Mouse (Mus musculus): Measurements from ENCODE around the gene Veph1.

Veph1 gene

DNA sequence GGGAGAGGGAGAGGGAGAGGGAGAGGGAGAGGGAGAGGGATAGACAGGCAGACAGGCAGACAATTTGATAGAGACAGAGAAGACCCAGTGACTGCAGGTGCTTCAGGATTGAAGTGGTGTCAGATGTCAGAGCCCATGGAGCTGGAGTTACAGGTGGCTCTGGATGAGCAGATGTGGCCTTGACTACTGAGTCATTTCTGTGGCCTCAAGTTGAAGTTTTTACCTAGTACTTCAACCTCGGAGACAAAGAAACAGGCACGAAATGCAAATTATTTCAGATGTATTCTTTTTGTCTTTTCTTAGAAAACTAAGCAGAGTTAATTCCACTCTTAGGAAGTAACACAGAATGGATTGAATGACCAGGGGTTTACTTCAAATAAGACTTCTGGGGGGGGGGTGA lies 195.6 kb downstream of the Veph1 start:
- DNase-seq, result no peak

DNA sequence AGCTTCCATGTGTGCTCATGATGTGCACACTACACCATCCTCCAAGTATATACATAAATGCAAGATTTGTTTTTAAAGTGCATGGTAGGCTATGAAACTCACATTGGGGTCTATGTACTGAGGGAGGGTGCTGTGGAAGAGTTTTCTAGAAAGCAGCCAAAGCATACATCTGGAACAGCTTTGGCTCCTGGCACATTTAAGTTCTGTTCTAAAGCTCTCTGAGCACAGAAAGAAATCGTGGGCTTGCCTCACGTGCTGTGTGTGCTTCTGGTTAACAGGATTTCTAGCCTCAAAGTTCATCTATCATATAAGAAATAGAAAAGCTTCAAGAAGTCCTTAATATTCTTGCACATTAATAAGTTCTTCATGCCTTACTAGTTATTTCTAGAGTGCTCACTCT lies 204.9 kb downstream of the Veph1 start:
- no peak for DNase-seq

DNA sequence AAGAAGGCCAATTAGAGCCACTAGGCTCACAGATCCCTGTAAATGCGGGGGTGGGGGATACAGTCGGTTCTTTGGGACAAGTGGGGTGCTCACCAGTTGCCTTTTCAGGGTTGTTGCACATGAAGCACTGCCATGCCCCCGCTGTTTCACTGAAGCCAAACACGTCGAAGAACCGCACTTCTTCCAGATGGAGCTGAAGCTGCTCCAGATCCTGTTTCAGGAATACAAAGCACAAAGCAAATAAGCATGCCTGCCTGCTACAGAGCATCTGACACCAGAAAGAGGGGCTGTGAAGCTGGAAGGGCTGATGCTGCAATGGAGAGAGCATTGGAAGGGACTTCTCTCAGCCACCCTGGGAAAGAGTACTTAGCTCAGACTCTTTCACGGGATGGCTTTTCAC lies 209.0 kb downstream of the Veph1 start:
- DNase-seq, result no peak

DNA sequence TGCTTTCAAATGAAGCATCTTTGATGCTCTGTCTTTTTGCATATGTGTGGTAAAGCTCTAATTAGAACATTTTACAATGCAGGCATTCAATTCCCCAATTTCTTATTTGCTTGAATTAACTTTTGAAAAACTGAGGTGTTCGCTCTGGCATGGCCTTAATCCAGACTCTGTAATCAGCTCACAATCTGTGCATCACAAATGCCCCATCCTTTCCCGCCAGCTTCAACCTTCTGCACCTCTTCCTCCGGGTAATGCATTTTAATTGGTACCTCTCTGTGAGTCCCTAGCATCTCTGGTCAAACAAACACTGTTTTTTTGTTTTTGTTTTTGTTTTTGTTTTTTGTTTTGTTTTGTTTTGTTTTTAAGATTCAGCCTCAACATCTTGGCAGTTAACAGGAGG lies 212.8 kb downstream of the Veph1 start:
- DNase-seq, result no peak

DNA sequence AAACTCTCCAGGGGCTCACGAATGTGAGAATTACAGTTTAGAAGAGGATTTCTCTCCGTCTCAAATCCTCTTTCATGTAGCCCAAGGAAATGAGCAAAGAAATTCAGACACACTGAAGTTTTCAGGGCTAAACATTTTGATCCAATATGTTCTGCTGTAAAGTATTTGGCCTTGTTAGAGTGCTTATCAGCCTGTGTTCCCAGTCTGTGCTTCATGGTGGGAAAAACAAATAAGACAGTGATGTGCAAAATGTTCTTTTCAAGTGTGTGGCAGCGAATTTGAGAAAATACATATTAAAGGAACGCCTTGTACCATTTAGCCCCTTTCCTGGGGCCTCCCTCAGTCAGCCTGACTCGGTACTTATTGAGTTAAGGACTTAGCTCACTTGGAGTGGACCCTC lies 213.2 kb downstream of the Veph1 start:
- DNase-seq, result no peak

DNA sequence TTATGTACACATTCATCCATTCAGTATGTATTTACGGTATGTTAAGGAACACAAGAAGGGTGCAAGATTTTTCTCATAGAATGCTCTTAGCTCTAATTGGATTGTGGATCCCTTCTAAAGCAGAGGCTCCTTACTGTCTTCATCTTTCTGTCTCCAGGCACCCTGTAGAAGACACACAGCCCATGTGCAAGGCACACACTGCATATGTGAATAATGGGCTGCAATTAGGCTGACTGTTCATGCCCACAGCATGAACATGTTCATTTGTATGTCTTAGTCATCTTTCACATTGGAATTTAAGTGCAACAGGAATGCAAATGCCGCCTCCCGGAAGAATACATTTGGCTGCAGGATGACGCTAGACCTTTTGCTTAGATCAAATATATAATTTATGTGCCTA lies 213.7 kb downstream of the Veph1 start:
- DNase-seq, result no peak

DNA sequence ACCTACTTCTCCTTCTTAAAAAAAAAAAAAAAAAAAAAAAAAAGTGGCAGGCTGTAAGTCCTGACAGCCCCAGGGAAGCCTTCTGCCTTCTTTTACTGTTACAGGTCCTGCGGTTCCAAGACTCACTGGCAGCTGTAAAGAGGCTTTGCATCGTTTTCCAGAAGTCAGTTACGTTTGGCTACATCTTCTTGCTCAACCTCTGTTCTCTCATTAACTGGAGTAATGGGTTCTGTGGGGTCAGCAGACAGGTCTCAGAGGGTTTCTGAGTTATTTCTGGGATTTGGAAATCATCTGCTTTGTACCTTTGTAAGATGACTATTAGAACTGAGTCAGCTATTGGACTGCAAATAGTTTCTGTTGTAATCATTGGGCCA lies 215.3 kb downstream of the Veph1 start:
- DNase-seq, result no peak

DNA sequence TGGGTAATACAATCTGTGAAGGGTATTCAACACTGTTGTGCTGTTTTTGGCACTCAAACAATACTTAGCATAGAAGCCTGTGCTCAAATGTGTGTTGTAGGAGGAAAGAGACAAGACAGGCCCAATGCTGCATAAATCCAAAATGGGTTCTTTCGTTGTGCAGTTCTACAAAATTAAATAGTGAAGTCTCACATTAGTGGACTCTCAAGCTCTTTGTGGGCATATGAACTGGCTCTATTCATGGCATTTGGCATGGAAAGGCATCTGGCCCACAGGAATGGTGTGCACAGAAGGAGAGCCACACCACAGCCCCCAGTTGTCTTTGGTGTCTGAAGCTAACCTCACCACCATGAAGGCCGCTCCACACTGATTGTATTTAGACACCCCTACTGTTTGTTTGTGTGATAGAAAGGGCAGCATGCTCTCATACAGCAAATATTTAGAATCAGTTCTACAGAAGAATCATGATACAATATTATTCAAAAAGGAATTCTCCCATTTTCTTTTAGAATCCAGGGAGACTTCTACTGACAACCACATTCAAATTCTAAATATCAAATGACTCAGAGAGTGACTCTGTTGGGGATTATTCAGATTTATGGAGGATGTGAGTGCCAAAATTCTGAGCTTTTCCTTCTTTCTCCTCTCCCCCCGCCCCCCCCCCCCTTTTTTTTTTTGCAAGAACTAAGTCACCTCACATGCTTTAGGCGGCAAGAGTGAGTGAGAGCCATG lies 215.8 kb downstream of the Veph1 start:
- no peak for DNase-seq

DNA sequence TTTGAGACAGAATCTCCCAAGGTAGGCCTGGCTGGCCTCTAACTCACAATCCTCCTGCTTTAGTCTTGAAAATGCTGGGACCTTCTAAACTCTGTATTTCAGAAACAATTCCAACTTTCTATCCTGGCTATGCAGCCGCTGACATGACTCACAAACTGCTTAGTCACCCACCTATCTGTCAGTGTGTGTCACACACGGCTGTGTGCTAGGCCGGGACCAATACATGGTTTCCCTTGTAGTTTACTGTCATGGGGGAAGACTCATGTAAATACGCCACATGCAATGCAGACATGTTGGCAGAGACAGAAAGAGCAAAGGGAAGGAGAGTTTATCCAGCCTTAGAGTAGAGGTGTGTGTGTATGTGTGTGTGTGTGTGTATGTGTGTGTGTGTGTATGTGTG lies 216.8 kb downstream of the Veph1 start:
- no peak for DNase-seq

DNA sequence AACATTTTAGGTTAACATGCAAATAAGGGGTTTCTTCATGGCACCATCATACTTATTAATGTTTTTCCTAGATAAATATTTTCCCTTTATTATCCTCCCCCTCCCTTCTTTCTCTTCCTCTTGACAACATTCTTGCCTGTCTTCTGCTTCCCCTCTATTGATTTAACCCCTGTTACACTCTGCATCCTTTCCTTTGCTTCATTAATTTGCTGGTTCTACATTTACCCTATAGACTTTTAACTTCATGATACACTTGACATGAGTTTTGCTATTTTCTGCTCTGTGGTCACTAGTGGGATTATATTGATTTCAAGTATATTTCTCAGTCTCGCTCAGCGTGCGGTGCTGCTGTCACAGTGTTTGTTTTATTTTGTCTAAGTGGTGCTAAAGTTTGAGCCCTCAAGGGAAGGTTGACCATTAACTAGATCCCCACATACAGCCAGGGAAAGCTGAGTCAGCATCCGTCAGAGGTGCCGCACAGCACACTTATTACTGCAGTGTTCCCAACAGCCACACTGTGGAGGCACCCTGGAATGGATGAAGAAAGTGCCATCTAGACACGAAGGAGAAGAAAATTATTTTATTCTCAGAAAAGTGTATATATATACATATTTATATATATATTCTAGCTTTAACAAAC lies 217.6 kb downstream of the Veph1 start:
- no peak for DNase-seq

DNA sequence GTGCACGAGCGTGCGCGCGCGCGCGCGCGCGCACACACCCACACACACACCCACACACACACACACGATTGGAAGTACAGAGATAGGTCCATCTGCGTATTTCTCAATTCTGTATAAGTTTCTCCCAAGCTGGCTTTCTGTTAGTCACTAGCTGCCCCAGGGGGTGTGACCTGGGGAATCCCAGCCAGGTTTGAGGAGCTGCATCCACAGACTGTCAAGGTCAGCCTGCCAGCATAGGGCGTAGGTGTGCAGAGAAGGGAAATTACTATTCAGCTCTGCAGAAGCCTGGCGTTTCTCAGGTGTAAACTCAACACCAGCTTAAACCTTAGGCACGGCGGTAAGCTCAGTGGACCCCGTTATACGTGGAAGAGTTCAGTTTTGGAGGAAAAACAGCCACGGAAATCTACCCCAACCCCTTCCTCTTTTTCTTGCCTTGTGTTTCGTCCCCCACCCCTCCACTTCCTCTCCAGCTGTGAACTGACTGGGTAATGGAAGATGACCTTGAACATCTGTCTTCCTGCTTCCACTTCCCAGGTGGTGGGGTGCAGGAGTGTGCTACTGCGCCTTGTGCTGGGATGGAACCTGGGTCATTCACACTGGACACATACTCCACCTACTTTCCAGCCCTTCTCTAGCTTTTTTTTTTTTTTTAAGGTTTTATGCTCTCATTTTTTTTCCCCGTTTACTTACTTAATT lies 218.5 kb downstream of the Veph1 start:
- no peak for DNase-seq

DNA sequence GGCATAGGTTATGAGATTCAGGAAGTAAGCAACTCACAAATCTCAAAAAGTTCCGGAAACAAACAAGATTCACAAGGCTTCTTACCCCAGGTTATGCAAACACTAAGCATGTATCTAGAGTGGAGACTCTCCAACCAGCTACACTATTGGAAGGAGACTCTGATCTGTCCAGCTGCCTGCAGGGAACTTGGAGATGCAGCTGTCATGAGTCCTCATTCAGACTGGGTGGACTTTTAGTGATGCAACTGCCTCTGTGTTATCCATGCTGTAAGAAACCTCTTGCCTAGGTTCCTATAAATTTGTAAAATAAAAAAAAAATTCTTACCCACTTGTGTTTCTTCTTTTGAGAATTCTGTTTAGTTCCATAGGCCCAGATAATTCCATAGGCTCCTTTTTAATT lies 226.4 kb downstream of the Veph1 start:
- no peak for DNase-seq

DNA sequence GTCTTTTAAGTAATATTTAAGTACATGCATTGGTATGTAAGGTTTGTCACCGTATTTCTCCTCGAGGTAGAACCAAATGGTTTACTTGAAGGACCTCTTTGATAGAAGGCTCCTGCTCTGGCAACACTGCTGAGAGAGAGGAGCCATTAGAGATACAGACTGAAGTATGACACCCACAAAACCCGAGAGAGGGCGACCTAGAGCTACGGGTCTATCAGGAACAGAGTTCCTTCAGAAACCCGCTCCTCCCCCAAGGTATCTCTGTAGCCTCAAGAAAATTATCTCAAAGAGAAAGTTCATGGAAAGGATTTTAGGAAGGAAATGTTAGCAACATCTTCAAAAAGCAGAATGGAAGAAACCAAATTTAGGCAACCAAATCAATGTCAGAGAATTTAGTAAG lies 232.8 kb downstream of the Veph1 start:
- no peak for DNase-seq

DNA sequence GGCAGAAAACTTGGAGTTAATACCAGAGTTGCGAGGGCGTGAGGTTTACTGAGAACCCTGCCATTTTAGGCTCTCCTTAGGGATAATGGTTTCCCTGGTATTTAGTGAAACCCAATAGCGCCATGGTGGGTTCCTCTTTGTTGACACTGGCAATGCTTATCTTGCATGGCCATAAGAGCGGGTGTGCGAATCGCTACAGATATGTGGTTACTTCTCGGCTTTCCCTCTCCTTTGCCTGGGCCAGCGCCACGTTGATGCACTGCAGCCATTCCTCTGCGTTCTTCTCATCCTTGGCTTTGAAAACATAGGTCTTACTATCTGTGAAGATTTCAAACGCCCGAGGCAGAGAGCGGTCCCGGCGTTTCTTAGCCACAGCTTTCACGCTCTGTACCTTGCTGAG lies 239.7 kb downstream of the Veph1 start:
- no peak for DNase-seq

DNA sequence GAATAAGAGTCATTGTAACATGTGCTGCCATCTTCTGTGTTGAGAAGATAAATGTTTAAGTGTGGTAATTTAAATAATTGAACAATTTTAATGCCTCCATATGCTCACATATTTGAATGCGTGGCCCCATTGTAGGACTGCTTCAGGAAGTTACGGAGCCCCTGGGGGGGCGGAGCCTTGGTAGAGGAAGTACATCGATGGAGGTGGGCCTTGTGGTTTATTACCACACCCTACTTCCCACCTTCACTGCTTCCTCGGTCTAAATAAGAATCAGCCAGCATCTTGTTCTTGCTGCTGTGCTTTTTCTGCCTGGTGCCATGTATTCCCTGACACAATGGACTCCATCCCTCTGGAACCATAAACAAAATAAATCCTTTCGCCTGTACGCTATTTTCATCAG lies 241.0 kb downstream of the Veph1 start:
- no peak for DNase-seq

DNA sequence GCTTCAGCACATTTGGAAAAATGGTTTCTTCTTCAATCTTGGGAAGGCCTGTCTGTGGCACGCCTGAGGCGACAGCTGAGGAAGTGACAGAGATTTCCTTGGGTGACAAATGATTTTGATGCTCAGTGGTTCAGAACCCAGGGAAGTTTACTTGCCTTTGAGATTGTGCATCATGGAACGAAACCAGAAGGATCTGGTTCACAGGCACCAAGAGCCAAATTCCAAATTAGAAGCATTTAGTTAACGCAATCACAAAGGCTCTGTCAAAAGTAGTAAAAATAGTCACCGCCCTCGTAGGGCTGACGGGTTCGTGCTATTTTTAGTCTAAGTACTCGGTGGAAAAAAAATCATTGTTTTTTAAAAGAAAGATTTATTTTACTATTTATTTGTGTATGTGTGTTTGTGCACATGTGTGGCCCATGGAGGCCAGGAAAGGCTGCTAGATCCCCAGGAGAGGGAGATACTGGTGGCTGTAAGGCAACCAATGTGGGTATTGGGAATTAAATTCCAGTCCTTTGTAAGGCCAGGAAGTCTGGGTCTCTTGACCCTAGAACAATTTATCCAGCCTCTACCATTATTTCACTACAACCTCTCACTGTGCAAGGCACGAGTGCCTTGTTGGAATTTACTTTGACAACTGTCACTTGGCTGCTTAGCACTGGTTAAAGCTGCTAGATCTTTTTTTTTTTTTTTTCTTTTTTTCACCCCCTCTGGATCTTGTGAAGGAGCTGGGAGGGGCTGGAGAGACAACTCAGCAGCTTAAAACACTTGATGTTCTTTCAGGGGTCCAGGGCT lies 246.3 kb downstream of the Veph1 start:
- DNase-seq, result no peak

DNA sequence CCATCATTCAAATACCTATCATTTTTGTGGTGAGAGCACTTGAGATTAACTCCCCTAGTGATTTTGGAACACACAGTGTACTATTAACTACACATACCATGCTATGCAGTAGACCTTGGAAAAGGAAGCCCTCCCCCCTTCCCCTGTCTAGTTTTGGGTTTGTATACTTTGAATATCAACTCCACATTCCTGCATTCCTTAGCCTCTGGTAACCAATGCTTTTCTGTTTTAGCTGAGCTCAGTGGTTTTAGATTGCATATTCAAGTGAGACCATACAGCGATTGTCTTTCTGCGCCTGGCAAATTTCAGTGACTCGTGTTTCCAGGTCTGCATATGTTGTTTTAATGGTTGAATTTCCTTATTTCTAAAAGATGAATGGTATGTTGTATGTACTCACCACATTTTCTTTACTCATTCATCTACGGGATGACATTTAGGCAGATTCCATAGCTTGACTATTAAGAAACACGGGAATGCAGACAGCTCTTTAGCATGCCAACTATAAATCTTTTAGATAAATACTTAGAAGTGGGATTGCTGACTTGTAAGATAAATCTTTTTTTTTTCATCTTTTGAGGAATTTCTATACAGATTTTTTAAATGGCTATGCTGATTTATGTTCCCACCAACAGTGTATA lies 255.7 kb downstream of the Veph1 start:
- no peak for DNase-seq

DNA sequence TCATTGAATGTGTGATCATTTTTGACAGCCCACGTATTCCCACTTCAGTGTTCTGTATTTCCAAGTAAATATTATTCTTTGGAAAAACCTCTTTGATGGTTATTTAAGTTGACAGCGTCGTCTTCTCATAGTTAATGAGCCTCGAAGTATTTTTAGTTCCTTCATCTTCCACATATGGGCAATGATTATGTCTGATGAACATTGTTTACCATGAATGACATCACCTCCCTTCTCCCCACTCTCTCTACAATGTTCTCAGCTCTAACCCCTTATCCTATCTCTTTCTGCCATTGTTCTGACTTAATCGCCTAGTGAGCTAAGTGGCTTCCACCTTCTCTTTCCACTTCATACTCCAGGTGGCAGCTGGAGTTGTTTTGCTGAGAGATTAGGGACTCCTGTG lies 261.4 kb downstream of the Veph1 start:
- DNase-seq, result no peak

DNA sequence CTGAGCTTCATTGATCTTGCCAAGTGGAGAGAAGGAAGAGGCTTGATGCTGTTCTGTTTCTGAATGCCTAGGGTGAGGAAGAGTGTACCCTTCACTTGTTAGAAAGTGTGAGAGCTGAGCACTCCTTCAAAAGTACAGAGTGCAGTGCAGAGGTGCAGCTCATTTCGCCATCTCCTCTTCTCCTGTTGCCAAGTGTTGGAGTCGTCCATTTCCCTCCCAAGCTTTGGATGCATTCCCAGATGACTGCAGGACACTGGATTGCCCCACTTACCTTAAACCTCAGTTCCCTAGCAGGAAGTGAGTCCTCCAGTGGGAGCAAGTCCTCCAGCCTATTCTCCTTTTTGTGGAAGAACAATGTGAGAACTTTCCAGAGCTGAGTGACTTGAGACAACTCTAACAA lies 263.3 kb downstream of the Veph1 start:
- no peak for DNase-seq

DNA sequence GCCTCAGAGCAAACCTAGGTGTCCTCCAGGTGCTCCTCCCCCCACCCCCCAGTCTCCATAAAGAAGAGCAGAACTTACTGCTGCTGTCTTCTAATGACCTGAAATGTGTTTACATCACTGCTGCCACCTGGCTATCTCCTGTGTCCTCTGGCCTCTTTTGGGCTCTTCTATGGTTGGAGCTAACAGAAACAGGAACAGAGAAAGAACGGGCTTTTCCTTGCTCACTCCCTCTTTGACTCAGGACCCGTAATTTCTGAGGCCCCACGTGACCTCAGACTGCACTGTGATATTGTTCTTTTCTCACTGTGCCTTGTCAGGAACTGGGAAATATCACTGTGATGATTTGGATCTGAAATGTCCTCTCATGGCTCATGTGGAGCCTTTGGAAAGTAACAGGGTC lies 271.2 kb downstream of the Veph1 start:
- no peak for DNase-seq

DNA sequence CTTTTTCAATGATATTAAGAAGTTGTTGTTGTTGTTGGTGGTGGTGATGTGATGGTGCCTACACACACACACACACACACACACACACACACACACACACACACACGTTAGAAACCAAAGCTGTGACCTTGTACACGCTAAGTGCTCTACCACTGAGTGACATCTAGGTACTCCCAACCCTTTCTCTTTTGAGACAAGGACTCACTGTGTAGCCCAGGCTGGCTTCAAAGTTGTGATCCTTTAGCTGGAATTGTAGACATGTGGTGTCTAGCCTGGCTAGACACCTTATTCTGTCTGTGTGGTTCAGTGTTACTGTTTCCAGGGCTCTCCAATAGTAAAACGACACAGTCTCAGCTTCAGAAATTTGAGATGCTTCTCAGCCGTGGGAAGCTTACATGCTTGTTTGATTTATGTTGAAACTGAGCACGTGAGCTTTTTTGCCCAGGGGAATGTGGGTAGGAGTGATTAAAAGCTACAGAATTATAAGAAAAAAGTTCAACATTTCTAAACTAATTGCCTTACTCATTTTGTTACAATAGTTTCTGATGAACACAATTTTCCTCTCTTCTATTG lies 272.3 kb downstream of the Veph1 start:
- DNase-seq, result no peak

DNA sequence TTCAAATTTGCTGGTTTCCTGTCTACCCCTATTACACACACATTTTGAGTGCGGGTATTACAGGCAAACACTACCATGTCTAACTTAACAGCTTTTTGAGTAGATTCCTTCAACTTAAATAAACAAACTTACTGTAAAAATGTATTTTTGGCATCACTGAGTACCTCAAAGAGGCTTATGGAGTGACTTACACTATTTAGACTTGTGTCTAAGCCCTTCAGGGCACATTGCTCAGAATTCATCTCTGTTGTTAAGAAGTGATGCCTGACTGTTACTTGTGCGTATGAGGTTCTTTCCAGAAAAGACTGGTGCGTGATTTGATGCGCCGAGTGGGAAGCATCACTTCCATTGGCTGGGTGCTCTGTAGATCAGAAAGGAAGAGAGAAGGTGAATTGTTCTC lies 277.5 kb downstream of the Veph1 start:
- DNase-seq, result no peak
